Mouse (Mus musculus): ENCODE data around the gene Piezo1. TPM values are rescaled to one million over a fixed set of nuclear protein-coding genes. Genes with fewer than 3 reads are reported as not detected.

Piezo1 gene
- polyA plus RNA-seq, 1 experiment from 2014 or later, result 2.1 TPM

DNA sequence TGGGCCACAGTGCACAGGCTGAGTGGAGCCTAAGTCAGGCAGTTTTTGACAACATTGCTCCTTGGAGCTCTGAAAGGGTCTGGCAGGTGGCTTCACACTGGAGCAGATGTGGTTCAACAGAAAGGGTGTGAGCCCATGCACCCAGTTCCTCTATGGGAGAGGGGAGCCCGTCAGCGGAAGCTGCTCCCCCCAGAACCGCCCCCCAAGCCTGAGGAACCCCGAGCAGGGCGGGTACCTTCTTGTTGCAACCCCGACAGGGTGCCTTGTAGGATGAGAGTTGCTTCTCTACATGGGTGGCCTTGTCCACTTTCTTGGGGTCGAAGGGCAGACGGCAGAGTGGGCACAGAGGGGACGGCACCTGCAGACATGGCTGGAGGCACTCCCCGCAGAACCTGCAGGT, 81.2 kb downstream of the Piezo1 start:
- Histone ChIP-seq H3K36me3 (peaks cover 28% of the 10 kb centered on the region), H3K4me3 (no peak overlapping the region), H3K4me1 (peaks cover 9% of the 10 kb centered on the region)

GRCm38 (mm10) chr8:122469407-122469806, 81.7 kb downstream of the Piezo1 start:
- H3K4me1 ChIP-seq, result peaks cover 4% of the 10 kb centered on the region
- no peak overlapping the region for H3K27ac ChIP-seq (replicated peaks)
- no peak for ATAC-seq (replicated peaks)
- no peaks in the 10 kb centered on the region for H3K27me3 ChIP-seq
- no peak overlapping the region for H3K4me2 ChIP-seq (replicated peaks)
- no peaks in the 10 kb centered on the region for H3K9me3 ChIP-seq
- no peak overlapping the region for H3K9ac ChIP-seq (replicated peaks)
- WGBS, result 88% methylated on average over 6 of the region's 6 CpGs
- H3K36me3 ChIP-seq, result peaks cover 28% of the 10 kb centered on the region
- no peak overlapping the region for H3K4me3 ChIP-seq

More for the DNA sequence above, 81.2 kb downstream of the Piezo1 start:
- no peak overlapping the region for H3K27ac ChIP-seq (replicated peaks)
- no peaks in the 10 kb centered on the region for H3K27me3 ChIP-seq
- H3K9ac ChIP-seq (replicated peaks), result no peak overlapping the region
- 85% methylated on average over 10 of the region's 10 CpGs for WGBS
- no peaks in the 10 kb centered on the region for H3K9me3 ChIP-seq
- H3K4me2 ChIP-seq (replicated peaks), result no peak overlapping the region
- ATAC-seq (replicated peaks), result no peak

DNA sequence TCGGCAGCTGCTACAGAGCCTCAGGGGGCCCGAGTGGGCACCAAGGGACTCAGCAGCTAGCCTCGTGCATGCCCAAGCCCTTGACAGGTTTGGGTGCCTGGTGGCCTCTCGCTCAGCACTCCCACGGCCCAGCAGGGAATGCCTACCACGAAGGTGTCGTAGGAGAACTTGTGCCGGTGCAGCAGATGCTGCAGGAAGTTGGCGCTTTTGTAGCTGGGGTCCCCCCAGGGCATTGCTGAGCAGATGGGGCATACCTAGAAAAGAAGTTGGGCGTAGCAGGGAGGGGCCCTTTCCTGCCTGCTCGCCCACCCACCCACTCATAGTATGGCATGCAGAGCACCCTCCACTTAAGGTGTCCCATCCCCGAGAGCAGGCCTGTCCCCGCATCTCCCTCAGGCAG, 83.3 kb downstream of the Piezo1 start:
- Histone ChIP-seq H3K4me1 (no peaks in the 10 kb centered on the region), H3K27me3 (0 out of 2 replicates have a peak, but pooled peaks cover 3% of the 10 kb centered on the region), H3K9me3 (no peaks in the 10 kb centered on the region), H3K4me3 (no peak overlapping the region), H3K9ac (replicated peaks) (no peak overlapping the region), H3K36me3 (peaks cover 24% of the 10 kb centered on the region), H3K27ac (replicated peaks) (no peak overlapping the region), H3K4me2 (replicated peaks) (no peak overlapping the region)
- ATAC-seq (replicated peaks), result no peak
- WGBS, result 87% methylated on average over 13 of the region's 13 CpGs

DNA sequence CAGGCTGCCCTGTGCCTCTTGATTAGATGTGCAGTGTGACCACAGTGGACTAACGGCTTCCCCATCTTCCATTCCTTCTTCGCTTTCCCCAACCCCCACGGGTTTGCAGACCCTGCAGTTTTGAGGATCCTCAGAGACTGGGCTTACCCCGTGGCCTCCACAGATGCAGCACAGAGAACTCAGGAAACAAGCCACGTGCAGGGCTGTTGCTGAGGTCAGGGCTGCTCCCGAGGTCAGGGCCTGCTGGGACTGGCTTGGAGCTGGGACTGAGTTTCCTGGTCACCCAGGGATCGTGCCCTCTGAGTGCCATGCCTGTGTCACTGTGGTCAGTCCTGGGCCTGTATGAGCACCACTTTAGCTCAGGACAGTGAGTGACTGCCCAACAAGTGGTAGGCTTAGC, 86.1 kb downstream of the Piezo1 start:
- peaks cover 10% of the 10 kb centered on the region for H3K4me1 ChIP-seq
- no peak for ATAC-seq (replicated peaks)
- peaks cover 20% of the 10 kb centered on the region for H3K36me3 ChIP-seq
- H3K9ac ChIP-seq (replicated peaks), result no peak overlapping the region
- H3K4me3 ChIP-seq, result no peak overlapping the region
- H3K27ac ChIP-seq (replicated peaks), result no peak overlapping the region
- 74% methylated on average over 7 of the region's 7 CpGs for WGBS
- H3K27me3 ChIP-seq, result peaks cover 27% of the 10 kb centered on the region
- no peaks in the 10 kb centered on the region for H3K9me3 ChIP-seq
- H3K4me2 ChIP-seq (replicated peaks), result no peak overlapping the region

DNA sequence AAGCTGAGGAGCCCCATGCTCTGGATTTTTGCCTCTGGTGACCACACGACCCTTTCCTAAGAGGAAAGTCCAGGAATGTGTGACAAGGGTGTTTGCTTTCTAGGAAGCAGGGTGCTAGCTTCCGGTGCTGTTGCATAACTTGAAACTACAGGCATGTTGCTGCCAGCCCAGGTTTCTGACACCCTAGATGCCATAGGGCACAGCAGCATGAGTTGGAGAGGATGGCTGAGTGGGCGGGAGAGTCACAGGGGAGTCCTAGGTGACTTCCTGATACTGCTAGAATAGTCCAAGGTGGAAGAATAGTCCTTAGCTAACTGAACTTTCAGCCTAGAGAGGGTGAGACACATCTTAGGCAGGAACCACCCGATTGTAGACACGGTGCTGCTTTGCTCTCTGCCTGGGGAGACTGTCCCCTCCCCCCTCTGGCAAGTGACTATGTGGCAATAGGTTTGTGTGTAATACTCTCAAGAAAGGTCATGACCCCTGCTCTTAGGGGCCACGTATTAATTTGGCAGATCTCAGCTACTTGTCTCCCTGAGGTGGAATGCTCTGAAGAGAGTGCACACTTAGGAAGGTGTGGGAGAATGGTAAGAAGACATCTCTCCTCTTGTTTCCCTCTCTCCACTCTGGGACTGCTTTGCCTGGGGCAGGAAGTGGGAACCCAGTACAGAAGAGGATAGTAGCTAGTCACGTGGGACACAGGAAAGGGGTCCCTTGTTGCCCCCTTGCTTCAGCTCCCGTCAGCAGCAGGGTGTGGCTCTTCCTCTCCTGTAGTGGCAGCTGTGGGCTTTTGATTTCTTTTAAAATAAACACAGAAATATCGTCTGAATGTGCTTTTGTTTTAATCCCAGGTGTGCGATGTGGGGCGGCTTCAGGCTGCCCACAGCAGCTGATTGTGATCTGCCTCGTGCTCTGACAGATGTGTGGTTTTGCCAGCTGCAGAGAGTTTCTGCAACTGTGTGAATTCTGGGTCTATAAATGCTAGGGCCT, 87.2 kb downstream of the Piezo1 start:
- Histone ChIP-seq H3K9me3 (no peaks in the 10 kb centered on the region), H3K9ac (replicated peaks) (no peak overlapping the region), H3K4me2 (replicated peaks) (no peak overlapping the region), H3K27me3 (peaks cover 35% of the 10 kb centered on the region), H3K4me1 (peaks cover 10% of the 10 kb centered on the region), H3K36me3 (peaks cover 20% of the 10 kb centered on the region), H3K27ac (replicated peaks) (no peak overlapping the region), H3K4me3 (no peak overlapping the region)
- no peak for ATAC-seq (replicated peaks)
- 67% methylated on average over 12 of the region's 12 CpGs for WGBS

GRCm38 (mm10) chr8:122462510-122462909, 88.6 kb downstream of the Piezo1 start:
- Histone ChIP-seq H3K4me2 (replicated peaks) (no peak overlapping the region), H3K36me3 (peaks cover 12% of the 10 kb centered on the region), H3K27me3 (peaks cover 43% of the 10 kb centered on the region), H3K9me3 (no peaks in the 10 kb centered on the region), H3K9ac (replicated peaks) (no peak overlapping the region), H3K27ac (replicated peaks) (no peak overlapping the region), H3K4me3 (no peak overlapping the region), H3K4me1 (peaks cover 10% of the 10 kb centered on the region)
- ATAC-seq (replicated peaks), result no peak
- WGBS, result 75% methylated on average over 8 of the region's 8 CpGs

DNA sequence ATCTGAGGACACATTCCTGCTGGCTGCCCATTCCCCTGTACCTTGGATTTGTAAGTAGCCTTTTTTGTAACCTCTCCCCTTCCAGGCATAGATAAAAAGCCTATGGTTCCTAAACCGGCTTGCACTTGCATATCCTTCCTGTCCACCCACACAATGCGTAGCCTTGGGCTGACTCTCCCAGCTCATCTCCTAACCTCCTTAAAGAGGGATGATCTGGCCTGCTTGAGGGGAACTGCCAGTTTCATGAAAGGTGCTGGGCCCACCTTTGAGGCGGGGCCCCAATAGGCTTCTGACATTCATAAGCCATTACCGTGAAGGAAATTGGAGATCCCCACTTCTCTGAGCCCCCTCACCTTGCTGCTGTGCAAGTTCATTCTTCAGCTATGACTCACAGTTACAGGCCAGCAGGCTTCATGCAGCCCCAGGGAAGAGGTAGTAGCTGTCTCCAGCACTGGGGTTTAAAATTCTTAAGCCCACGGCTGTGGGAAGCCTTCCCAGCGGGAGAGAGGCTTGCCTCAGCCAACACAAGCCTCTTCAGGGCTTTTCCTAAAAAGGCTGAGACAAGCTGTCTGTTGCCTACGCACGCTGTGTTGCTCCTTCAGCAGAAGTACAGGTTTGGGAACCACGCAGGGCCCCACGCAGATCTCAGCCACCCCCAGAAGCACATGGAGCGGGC, 89.5 kb downstream of the Piezo1 start:
- Histone ChIP-seq H3K4me2 (replicated peaks) (no peak overlapping the region), H3K36me3 (peaks cover 4% of the 10 kb centered on the region), H3K27ac (replicated peaks) (no peak overlapping the region), H3K27me3 (peaks cover 43% of the 10 kb centered on the region), H3K4me3 (no peak overlapping the region), H3K9me3 (no peaks in the 10 kb centered on the region), H3K9ac (replicated peaks) (no peak overlapping the region), H3K4me1 (peaks cover 10% of the 10 kb centered on the region)
- 61% methylated on average over 11 of the region's 11 CpGs for WGBS
- ATAC-seq (replicated peaks), result no peak

DNA sequence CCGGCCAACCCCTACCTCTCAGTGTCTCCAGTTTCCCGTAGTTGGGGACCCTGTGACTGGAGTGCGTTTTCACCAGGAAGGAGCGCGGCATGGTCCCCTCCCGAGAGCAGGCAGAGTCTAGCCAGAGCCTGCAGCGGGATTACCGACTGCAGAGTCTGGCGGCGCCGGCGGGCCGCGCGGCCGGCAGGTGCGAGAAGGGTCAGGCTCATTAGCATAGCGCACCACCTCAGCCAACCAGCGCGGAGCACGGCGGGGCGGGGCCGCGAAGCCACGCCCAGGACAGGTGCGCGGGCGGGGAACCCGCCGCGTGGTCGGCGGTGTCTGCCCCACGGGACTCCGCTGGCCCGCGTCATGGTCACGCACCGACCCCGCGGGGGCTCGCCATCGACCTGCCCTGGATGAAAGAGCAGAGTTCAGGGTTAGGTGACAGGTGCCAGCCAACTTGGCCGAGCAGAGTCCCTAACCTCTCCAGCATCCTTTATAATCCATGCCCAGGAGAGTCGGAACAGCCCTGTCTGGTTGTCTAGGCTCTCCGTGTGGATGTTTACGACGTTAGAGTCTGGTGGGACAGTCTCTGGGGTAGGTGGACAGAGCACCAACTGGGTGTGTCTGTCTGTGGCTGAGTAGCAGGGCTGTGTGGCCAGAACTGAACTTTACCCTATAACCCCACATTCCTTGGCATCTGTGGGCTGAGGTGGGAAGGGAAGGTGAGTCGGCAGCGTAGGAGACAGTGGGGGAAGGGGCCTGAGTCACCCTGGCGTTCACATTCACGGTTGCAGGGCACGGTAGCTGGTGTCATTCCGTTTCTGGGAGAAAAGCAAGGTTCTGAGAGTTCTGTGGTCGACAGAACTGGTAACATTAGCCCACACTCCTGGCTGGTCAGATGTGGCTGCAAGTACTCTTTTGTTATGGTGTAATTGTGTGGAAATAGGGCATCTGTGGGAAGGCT, 90.3 kb downstream of the Piezo1 start, which contains the start of gene Snai3:
Gene Snai3 (minus strand): TSS at position 210 of the 949 bp plus-strand sequence.
- no peaks in the 10 kb centered on the region for H3K36me3 ChIP-seq
- H3K4me3 ChIP-seq, result peak within 1 kb of the TSS; percentile 36
- ATAC-seq (replicated peaks), result no peak
- H3K27me3 ChIP-seq, result peaks cover 43% of the 10 kb centered on the region
- H3K4me2 ChIP-seq (replicated peaks), result peak within 1 kb of the TSS; percentile 60
- 2% methylated on average over 56 of the region's 56 CpGs for WGBS
- H3K9ac ChIP-seq (replicated peaks), result no peak within 1 kb of the TSS; the same call in 1 of the 2 replicates
- no peak within 1 kb of the TSS for H3K27ac ChIP-seq (replicated peaks)
- peaks cover 10% of the 10 kb centered on the region for H3K4me1 ChIP-seq
- H3K9me3 ChIP-seq, result no peaks in the 10 kb centered on the region

GRCm38 (mm10) chr8:122459990-122460389, 91.1 kb downstream of the Piezo1 start:
- no peak overlapping the region for H3K27ac ChIP-seq (replicated peaks)
- H3K9me3 ChIP-seq, result no peaks in the 10 kb centered on the region
- H3K27me3 ChIP-seq, result peaks cover 43% of the 10 kb centered on the region
- H3K4me3 ChIP-seq, result peak overlapping the region; percentile 36
- peak overlapping the region; percentile 60 for H3K4me2 ChIP-seq (replicated peaks)
- 38% methylated on average over 7 of the region's 7 CpGs for WGBS
- H3K4me1 ChIP-seq, result peaks cover 10% of the 10 kb centered on the region
- H3K9ac ChIP-seq (replicated peaks), result no peak overlapping the region; the same call in 1 of the 2 replicates
- no peak for ATAC-seq (replicated peaks)
- no peaks in the 10 kb centered on the region for H3K36me3 ChIP-seq

DNA sequence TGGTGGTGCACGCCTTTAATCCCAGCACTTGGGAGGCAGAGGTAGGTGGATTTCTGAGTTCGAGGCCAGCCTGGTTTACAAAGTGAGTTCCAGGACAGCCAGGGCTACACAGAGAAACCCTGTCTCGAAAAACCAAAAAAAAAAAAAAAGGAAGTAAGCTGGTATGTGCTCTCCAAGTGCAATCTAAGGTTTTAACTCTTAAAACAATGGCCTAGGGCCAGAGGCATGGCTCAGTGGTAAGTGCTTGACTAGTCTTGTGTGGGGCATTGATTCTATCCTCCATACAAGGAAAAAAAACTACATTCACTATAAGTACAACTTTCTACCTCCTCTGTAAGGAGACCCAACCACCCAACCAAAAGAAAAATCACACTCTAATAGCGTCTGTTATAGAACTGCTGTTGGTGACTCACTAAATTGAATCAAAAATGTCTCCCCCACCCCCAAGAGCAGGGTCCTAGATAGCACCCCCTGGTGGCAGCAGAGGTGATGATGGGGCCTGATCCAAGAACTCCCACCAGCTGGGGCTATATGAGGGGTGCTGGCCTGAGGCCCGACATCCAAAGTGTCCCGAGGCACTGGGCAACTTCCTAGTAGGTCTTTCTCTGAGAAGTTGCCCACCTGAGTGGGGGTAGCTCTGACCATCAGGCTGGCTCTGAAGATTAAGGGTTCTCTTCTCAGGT, 91.8 kb downstream of the Piezo1 start:
- 61% methylated on average over 6 of the region's 6 CpGs for WGBS
- no peak overlapping the region for H3K4me2 ChIP-seq (replicated peaks)
- H3K9ac ChIP-seq (replicated peaks), result no peak overlapping the region
- no peaks in the 10 kb centered on the region for H3K9me3 ChIP-seq
- H3K36me3 ChIP-seq, result no peaks in the 10 kb centered on the region
- ATAC-seq (replicated peaks), result no peak
- peaks cover 43% of the 10 kb centered on the region for H3K27me3 ChIP-seq
- no peak overlapping the region for H3K4me3 ChIP-seq
- peaks cover 10% of the 10 kb centered on the region for H3K4me1 ChIP-seq
- no peak overlapping the region for H3K27ac ChIP-seq (replicated peaks)

DNA sequence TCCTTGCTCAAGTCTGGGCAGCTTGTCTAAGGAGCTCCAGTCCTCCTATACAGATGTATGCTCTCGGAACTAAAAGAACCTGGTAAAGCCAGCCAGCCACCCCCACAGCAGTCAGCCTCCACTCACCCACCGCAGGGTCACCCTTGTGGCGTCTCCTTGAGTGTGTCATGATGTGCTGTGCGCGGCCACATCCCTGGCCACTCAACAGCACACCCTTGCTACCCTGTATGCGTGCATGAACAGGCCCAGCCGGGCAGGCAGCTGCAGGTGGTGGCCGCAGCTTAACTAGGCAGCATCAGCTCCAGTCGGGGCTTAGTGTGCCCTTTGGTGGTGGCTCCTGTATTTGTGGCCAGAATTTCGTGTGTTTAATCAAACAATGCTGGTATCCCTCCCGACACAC, 94.0 kb downstream of the Piezo1 start:
- H3K9ac ChIP-seq (replicated peaks), result no peak overlapping the region
- H3K27me3 ChIP-seq, result peaks cover 37% of the 10 kb centered on the region
- no peaks in the 10 kb centered on the region for H3K36me3 ChIP-seq
- no peak overlapping the region for H3K27ac ChIP-seq (replicated peaks)
- no peak overlapping the region for H3K4me2 ChIP-seq (replicated peaks)
- peaks cover 10% of the 10 kb centered on the region for H3K4me1 ChIP-seq
- H3K9me3 ChIP-seq, result no peaks in the 10 kb centered on the region
- WGBS, result 84% methylated on average over 11 of the region's 11 CpGs
- no peak overlapping the region for H3K4me3 ChIP-seq
- ATAC-seq (replicated peaks), result no peak
